Mouse (Mus musculus): Measurements from ENCODE around the gene Myo9a.

- TF ChIP-seq GATA1 (IDR thresholded peaks at IDR 0.05; ENCODE audit: low read length): no peak
- no peak for TF ChIP-seq TAL1 (IDR thresholded peaks at IDR 0.05; ENCODE audit: low read length)
These were observed 198.1 kb downstream of the Myo9a start for GRCm38 (mm10) chr9:59948691-59949250.

Measured in erythroblast, embryonic 14.5 days (primary cell).